Mouse (Mus musculus) MEL (cell line): Measurements from ENCODE around the gene Prelid3b. TPM values are rescaled to one million over a fixed set of nuclear protein-coding genes. Genes with fewer than 3 reads are reported as not detected.

ENCODE experiments used
- DNase-seq: peaks from one replicate; pipeline ENCODE4 v3.0.0; 2011; ENCODE audit warnings: low read depth, low spot score
- H3K27ac ChIP-seq: 2 replicates; pipeline ENCODE4 v1.5.1; 2012; ENCODE audit warnings: low read depth, mild to moderate bottlenecking, control low read depth, low read length, moderate library complexity; ENCODE audit not compliant: control insufficient read depth
- H3K27me3 ChIP-seq, 2 experiments: fragments of 150-350 bp in 1 of 2; sonication (generic) in 1 of 2; 2 replicates each; pipeline ENCODE4 v1.6.1; 2012; ENCODE audit warnings: low read length in 2 of 2, mild to moderate bottlenecking in 2 of 2, improper control_type of control experiment in 1 of 2, moderate library complexity in 1 of 2; ENCODE audit not compliant: insufficient read depth in 2 of 2, control insufficient read depth in 1 of 2
- H3K36me3 ChIP-seq, 2 experiments: 2 replicates each; pipeline ENCODE4 v1.6.1; 2012 to 2014; ENCODE audit warnings: low read length in 2 of 2, improper control_type of control experiment in 1 of 2, inconsistent platforms in 1 of 2, mild to moderate bottlenecking in 1 of 2; ENCODE audit not compliant: insufficient read depth in 2 of 2, control insufficient read depth in 1 of 2
- H3K4me1 ChIP-seq, 2 experiments: fragments of 150-350 bp in 1 of 2; sonication (generic) in 1 of 2; 2 replicates each; pipeline ENCODE4 v1.6.1; 2012; ENCODE audit warnings: low read length in 2 of 2, improper control_type of control experiment in 1 of 2, mild to moderate bottlenecking in 1 of 2; ENCODE audit not compliant: insufficient read depth in 2 of 2, control insufficient read depth in 1 of 2
- H3K4me3 ChIP-seq, 2 experiments: fragments of 150-350 bp in 1 of 2; sonication (generic) in 1 of 2; 2 replicates each; pipeline ENCODE4 v1.5.1; 2012; ENCODE audit warnings: low read depth in 2 of 2, low read length in 2 of 2, mild to moderate bottlenecking in 2 of 2, moderate library complexity in 2 of 2, control low read depth in 1 of 2, improper control_type of control experiment in 1 of 2; ENCODE audit not compliant: control insufficient read depth in 1 of 2, insufficient read depth in 1 of 2
- H3K79me2 ChIP-seq: 2 replicates; pipeline ENCODE4 v1.6.1; 2012; ENCODE audit warnings: mild to moderate bottlenecking, low read length, moderate library complexity; ENCODE audit not compliant: control insufficient read depth, poor library complexity, insufficient read depth
- H3K9ac ChIP-seq: 2 replicates; pipeline ENCODE4 v1.6.1; 2012; ENCODE audit warnings: low read depth, mild to moderate bottlenecking, control low read depth, low read length, moderate library complexity; ENCODE audit not compliant: control insufficient read depth, poor library complexity, severe bottlenecking
- H3K9me3 ChIP-seq: fragments of 150-350 bp; sonication (generic); replicated peaks from 2 replicates; pipeline ENCODE4 v1.6.1; 2012; ENCODE audit warnings: mild to moderate bottlenecking, low read length, improper control_type of control experiment, moderate library complexity; ENCODE audit not compliant: insufficient read depth
- CHD2 ChIP-seq: IDR thresholded peaks from 2 replicates; pipeline ENCODE4 v1.6.1; 2011; ENCODE audit warnings: low read length, improper control_type of control experiment
- E2F4 ChIP-seq: IDR thresholded peaks from 2 replicates; pipeline ENCODE4 v1.6.1; 2011; ENCODE audit warnings: low read depth, low read length, improper control_type of control experiment, borderline replicate concordance
- ELF1 ChIP-seq: IDR thresholded peaks from 2 replicates; pipeline ENCODE4 v1.6.1; 2014; ENCODE audit warnings: low read depth, mild to moderate bottlenecking, inconsistent platforms, low read length, improper control_type of control experiment, moderate library complexity
- EP300 ChIP-seq, 2 experiments: IDR thresholded peaks; 2 replicates each; pipeline ENCODE4 v1.6.1; 2011; ENCODE audit warnings: improper control_type of control experiment in 2 of 2, low read length in 2 of 2, low read depth in 1 of 2, mild to moderate bottlenecking in 1 of 2
- ETS1 ChIP-seq: IDR thresholded peaks from 2 replicates; pipeline ENCODE4 v1.6.1; 2012; ENCODE audit warnings: low read depth, mild to moderate bottlenecking, inconsistent platforms, low read length, improper control_type of control experiment, moderate library complexity
- GABPA ChIP-seq: IDR thresholded peaks from 2 replicates; pipeline ENCODE4 v1.6.1; 2012; ENCODE audit warnings: low read depth, mild to moderate bottlenecking, inconsistent platforms, low read length, improper control_type of control experiment, moderate library complexity
- GATA1 ChIP-seq: IDR thresholded peaks from 2 replicates; pipeline ENCODE4 v1.6.1; 2011; ENCODE audit warnings: low read depth, low read length, improper control_type of control experiment
- HCFC1 ChIP-seq: IDR thresholded peaks from 2 replicates; pipeline ENCODE4 v1.6.1; 2012; ENCODE audit warnings: low read depth, mild to moderate bottlenecking, inconsistent platforms, low read length, improper control_type of control experiment, moderate library complexity
- JUND ChIP-seq: IDR thresholded peaks from 2 replicates; pipeline ENCODE4 v1.6.1; 2011; ENCODE audit warnings: low read depth, mild to moderate bottlenecking, improper control_type of control experiment, low read length
- KAT2A ChIP-seq: conservative IDR thresholded peaks from 2 replicates; pipeline ENCODE4 v1.6.1; 2012; ENCODE audit warnings: low read depth, low read length, improper control_type of control experiment, inconsistent platforms
- MAFK ChIP-seq: IDR thresholded peaks from 2 replicates; pipeline ENCODE4 v1.6.1; 2011; ENCODE audit warnings: low read depth, mild to moderate bottlenecking, low read length, improper control_type of control experiment, borderline replicate concordance
- MAX ChIP-seq: IDR thresholded peaks from 2 replicates; pipeline ENCODE4 v1.6.1; 2011; ENCODE audit warnings: low read length, improper control_type of control experiment
- MEF2A ChIP-seq: IDR thresholded peaks from 2 replicates; pipeline ENCODE4 v1.6.1; 2014; ENCODE audit warnings: low read depth, mild to moderate bottlenecking, inconsistent platforms, low read length, improper control_type of control experiment; ENCODE audit not compliant: poor library complexity, insufficient replicate concordance, severe bottlenecking; ENCODE audit errors: extremely low read depth
- MXI1 ChIP-seq: IDR thresholded peaks from 2 replicates; pipeline ENCODE4 v1.6.1; 2011; ENCODE audit warnings: mild to moderate bottlenecking, low read depth, low read length, improper control_type of control experiment
- MYB ChIP-seq: IDR thresholded peaks from 2 replicates; pipeline ENCODE4 v1.6.1; 2011; ENCODE audit warnings: mild to moderate bottlenecking, low read depth, low read length, improper control_type of control experiment
- MYC ChIP-seq: IDR thresholded peaks from 2 replicates; pipeline ENCODE4 v1.6.1; 2011; ENCODE audit warnings: low read depth, mild to moderate bottlenecking, low read length, improper control_type of control experiment, moderate library complexity
- NELFE ChIP-seq: IDR thresholded peaks from 2 replicates; pipeline ENCODE4 v1.6.1; 2011; ENCODE audit warnings: low read depth, low read length, improper control_type of control experiment
- NRF1 ChIP-seq: IDR thresholded peaks from 2 replicates; pipeline ENCODE4 v1.6.1; 2014; ENCODE audit warnings: low read depth, mild to moderate bottlenecking, inconsistent platforms, low read length, improper control_type of control experiment, moderate library complexity; ENCODE audit not compliant: poor library complexity, insufficient read depth, severe bottlenecking
- POLR2A ChIP-seq, 2 experiments: IDR thresholded peaks; 2 replicates each; pipeline ENCODE4 v1.6.1; 2011 to 2012; ENCODE audit warnings: low read length in 2 of 2, mild to moderate bottlenecking in 2 of 2, control low read depth in 1 of 2, improper control_type of control experiment in 1 of 2, low read depth in 1 of 2, moderate library complexity in 1 of 2; ENCODE audit not compliant: control insufficient read depth in 1 of 2, insufficient read depth in 1 of 2, poor library complexity in 1 of 2
- POLR2AphosphoS2 ChIP-seq: IDR thresholded peaks from 2 replicates; pipeline ENCODE4 v1.6.1; 2011; ENCODE audit warnings: low read length, improper control_type of control experiment
- SIN3A ChIP-seq: IDR thresholded peaks from 2 replicates; pipeline ENCODE4 v1.6.1; 2012; ENCODE audit warnings: low read length, improper control_type of control experiment, inconsistent platforms
- TAL1 ChIP-seq: IDR thresholded peaks from 2 replicates; pipeline ENCODE4 v1.6.1; 2012; ENCODE audit warnings: mild to moderate bottlenecking, inconsistent platforms, low read length, moderate library complexity, mixed read lengths
- TBP ChIP-seq: IDR thresholded peaks from 2 replicates; pipeline ENCODE4 v1.8.0; 2011; ENCODE audit warnings: low read depth, low read length, improper control_type of control experiment
- TCF12 ChIP-seq: IDR thresholded peaks from 2 replicates; pipeline ENCODE4 v1.6.1; 2014; ENCODE audit warnings: low read depth, mild to moderate bottlenecking, inconsistent platforms, low read length, improper control_type of control experiment, moderate library complexity
- USF1 ChIP-seq: IDR thresholded peaks from 2 replicates; pipeline ENCODE4 v1.6.1; 2014; ENCODE audit warnings: low read depth, mild to moderate bottlenecking, inconsistent platforms, low read length, improper control_type of control experiment, moderate library complexity
- ZC3H11A ChIP-seq: IDR thresholded peaks from 2 replicates; pipeline ENCODE4 v1.6.1; 2012; ENCODE audit warnings: low read depth, mild to moderate bottlenecking, inconsistent platforms, low read length, improper control_type of control experiment
- ZKSCAN1 ChIP-seq: IDR thresholded peaks from 2 replicates; pipeline ENCODE4 v1.6.1; 2012; ENCODE audit warnings: low read depth, mild to moderate bottlenecking, inconsistent platforms, low read length, improper control_type of control experiment, moderate library complexity
- ZMIZ1 ChIP-seq: IDR thresholded peaks from 2 replicates; pipeline ENCODE4 v1.6.1; 2012; ENCODE audit warnings: low read depth, mild to moderate bottlenecking, inconsistent platforms, low read length, improper control_type of control experiment, moderate library complexity
- polyA plus RNA-seq, 2 experiments: library from polyadenylated mRNA; stranded (reverse) in 1 of 2; unstranded in 1 of 2; fragments of >175 nt in 1 of 2; fragments of >200 nt in 1 of 2; gene quantifications; 2 replicates each; pipeline versions ENCODE4 v1.2.1 to v1.2.4; 2012; ENCODE audit warnings: low replicate concordance in 2 of 2, low read depth in 1 of 2; ENCODE audit not compliant: insufficient read length in 2 of 2, insufficient read depth in 1 of 2, missing spikeins in 1 of 2
- total RNA-seq: library from RNA; depleted of rRNA; stranded (reverse); fragments of 300-350 nt; gene quantifications from 2 replicates; pipeline ENCODE4 v1.2.3, GENCODE M21; 2012; rRNA removed

The Prelid3b gene
- 137 and 142 TPM in 2 replicates for total RNA-seq
- polyA plus RNA-seq, result 100 to 1,000 TPM; 189 to 210 TPM

DNA sequence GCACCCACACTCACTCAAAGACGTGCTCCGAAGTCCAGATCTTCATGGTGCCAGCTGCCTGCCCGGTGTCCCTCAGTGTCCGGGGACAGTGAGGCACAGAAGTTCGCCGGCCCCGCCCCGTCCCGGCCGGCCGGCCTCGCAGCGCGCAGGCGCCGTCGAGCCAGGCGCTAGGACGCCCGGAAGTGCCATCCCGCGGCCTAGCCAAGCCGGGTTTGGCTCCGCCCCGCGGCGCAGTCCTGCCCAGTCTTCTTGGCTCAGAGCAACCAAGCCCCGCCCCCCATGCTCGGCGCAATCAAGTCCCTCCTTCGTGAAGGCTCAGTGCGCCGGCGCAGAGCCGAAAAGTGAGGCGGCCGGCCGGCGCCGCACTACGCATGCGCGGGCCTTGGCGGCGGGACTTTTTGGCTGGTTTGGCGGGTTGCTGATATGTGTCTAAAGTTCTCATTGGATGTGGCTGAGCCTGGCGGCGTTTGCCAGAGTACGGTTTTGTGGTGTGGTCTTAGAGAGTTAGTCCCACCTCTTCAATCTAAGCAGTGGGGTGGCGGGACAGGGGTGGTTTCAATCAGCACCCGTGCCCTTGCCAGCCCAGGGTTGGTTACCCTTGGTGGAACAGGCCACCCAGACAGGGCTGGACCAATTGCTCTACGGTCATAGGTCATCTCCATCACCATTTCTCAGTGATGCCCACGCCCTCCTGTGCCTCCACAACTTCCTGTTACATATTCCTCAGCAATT is at the start of gene Prelid3b:
Prelid3b (minus strand) TSS at position 264 of the 732 bp plus-strand sequence.
- peaks cover 38% of the 10 kb centered on the region for H3K79me2 ChIP-seq
- peaks cover 12 to 34% of the 10 kb centered on the region in 2 experiments for H3K4me1 ChIP-seq
- peaks cover 0 to 36% of the 10 kb centered on the region in 2 experiments; a peak in 2 of 4 replicates for H3K36me3 ChIP-seq
- peak within 1 kb of the TSS; percentile 85 for H3K27ac ChIP-seq
- DNase-seq, result peak; percentile 100
- TF ChIP-seq ZC3H11A (no peak), SIN3A (peak; percentile 35), TCF12 (peak; percentile 42), NELFE (peak; percentile 75), CHD2 (no peak), POLR2AphosphoS2 (peak; percentile 47; the same call in 1 of the 2 replicates), NRF1 (peak; percentile 100), MYB (no peak), MAX (0 out of 2 replicates have a peak, but pooled peaks have one; percentile 52), GATA1 (no peak), ZKSCAN1 (no peak), MYC (no peak), E2F4 (peak; percentile 98), ELF1 (peak; percentile 95), TBP (peak; percentile 61; the same call in 1 of the 2 replicates), MXI1 (no peak), GABPA (no peak), EP300 (IDR thresholded peaks at IDR 0.05; ENCODE audit: low read depth in 1 of 2, low read length in 2 of 2) (no peak), JUND (no peak), USF1 (no peak), ZMIZ1 (peak; percentile 62; the same call in 1 of the 2 replicates), ETS1 (no peak), POLR2A (IDR thresholded peaks at IDR 0.05; ENCODE audit: control insufficient read depth in 1 of 2, insufficient read depth in 1 of 2, low read depth in 1 of 2, low read length in 2 of 2, poor library complexity in 1 of 2) (peak in 1 of 2 experiments; percentile 85; a peak in 2 of 4 replicates), MEF2A (no peak), TAL1 (no peak), HCFC1 (peak; percentile 71), KAT2A (peak; percentile 41; the same call in 1 of the 2 replicates), MAFK (no peak)
- TF ChIP-seq, all 39 proteins: peak for 13
- H3K27me3 ChIP-seq, result no peaks in the 10 kb centered on the region
- peak within 1 kb of the TSS; percentile 97 for H3K9ac ChIP-seq
- H3K4me3 ChIP-seq, result peak within 1 kb of the TSS; percentile 66 to 87
- no peaks in the 10 kb centered on the region for H3K9me3 ChIP-seq
